Mouse (Mus musculus): ENCODE measurements around the gene Capns1. TPM values are rescaled to one million over a fixed set of nuclear protein-coding genes. Genes with fewer than 3 reads are reported as not detected.

The Capns1 gene
- 170 to 185 TPM (median 179 TPM) in 4 replicates for total RNA-seq (2023)

DNA sequence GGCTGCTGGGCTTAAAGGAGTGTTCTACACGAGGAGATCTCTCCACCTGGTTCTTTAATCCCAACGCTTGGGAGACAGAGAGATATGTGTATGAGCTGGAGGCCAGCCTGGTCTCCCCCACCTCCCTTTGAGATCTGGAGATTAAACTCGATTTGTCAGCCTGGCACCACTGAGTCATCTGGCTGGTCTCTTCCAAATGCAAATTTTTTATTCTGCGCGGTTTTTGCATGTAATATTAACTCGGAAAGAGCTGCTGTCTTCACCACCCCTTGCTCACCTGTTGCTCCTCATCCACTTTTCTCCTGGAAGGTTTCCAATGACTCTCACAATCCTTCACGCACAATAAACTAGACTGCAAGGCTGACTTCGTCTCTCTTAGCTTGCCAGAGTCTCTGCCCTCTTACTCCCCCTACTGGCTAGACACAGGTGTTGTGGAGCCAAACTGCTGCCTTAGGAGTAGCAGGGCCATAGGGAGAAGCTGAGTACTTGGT, at the start of gene Capns1:
Gene Capns1 (minus strand): TSS at position 331 of the 491 bp plus-strand sequence.

DNA sequence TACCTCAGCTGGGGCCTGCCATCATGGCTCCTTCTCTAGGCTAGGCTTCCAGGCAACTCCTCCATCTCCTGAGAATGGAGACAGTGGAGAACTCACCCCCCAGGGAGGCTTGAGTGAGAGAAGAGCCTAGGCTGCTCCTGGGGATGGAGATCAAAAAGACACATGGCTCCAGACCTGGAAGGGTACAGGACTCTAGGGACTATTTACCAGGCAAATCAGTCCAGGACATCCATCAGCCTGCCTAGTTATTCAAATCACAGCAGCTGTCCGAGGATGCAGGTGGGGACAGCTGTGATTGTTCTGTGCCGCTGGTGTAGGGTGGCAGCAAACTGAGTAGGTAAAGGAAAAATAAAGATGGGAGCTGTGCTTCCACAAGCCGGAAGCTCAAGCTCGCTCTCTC, 37.0 kb upstream of the Capns1 start, which contains the start of gene Ovol3:
Gene Ovol3 (minus strand): TSS at position 101 of the 400 bp plus-strand sequence.

DNA sequence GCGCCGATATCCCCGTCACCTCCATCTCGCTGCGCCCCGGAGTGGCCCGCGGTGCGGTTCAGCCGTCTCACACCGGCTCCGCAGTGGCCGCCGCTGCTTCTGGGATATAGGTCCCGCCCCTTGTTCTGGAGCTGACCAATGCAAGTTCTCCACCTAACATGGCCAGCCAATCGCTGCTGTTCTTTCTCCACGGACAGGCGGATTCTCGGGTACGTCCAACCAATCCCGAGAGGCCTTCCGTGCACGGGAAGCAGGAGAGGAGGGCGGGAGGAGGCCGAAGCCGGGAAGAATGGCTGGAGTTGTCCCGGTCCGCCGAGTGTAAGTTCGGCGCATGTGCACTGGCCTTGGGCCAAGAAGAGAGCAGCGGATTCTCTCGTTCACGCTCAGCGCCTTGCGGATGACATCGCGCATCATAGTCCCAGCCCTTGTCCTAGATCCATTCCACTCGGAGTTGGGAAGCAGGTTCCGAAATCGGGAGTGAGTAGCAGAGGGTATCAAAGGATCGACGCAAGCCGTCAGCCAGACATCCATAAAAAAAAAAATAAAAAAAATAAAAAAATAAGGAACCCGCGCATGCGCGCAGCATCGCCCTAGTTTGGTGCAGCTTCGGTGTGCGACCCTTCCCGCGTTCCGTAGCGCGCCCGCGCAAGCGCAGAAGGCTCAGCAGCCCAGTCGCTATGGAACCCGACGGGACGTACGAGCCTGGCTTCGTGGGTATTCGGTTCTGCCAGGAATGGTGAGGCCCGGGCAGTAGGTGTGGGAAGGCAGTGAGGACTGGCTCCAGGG, 33.3 kb upstream of the Capns1 start, which contains the start of the genes Polr2i and Tbcb:
Gene Polr2i (plus strand): TSS at position 280 of the 786 bp plus-strand sequence.
Gene Tbcb (minus strand): TSS at position 604 of the 786 bp plus-strand sequence.

DNA sequence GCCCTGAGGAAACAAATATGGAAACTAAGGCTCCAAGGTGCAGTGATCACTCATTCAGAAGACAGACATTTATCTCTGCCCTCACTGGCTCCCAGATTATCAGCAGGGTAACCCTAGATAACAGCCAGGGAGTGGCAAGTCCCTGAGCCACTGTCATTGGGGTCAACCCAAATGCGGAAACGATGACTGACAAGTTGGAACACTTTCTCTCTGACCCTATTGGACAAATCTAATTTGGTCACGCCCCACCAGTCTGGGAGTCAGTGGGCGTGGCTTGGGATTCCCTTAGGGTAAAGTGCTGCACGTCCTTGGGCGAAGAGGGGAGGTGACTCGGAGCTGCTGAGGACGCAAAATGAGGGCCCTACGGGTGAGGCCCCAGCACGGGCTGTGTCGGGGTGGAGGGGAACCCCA, 14.7 kb downstream of the Capns1 start, which contains the start of gene Cox7a1:
Gene Cox7a1 (plus strand): TSS at position 266 of the 411 bp plus-strand sequence.

DNA sequence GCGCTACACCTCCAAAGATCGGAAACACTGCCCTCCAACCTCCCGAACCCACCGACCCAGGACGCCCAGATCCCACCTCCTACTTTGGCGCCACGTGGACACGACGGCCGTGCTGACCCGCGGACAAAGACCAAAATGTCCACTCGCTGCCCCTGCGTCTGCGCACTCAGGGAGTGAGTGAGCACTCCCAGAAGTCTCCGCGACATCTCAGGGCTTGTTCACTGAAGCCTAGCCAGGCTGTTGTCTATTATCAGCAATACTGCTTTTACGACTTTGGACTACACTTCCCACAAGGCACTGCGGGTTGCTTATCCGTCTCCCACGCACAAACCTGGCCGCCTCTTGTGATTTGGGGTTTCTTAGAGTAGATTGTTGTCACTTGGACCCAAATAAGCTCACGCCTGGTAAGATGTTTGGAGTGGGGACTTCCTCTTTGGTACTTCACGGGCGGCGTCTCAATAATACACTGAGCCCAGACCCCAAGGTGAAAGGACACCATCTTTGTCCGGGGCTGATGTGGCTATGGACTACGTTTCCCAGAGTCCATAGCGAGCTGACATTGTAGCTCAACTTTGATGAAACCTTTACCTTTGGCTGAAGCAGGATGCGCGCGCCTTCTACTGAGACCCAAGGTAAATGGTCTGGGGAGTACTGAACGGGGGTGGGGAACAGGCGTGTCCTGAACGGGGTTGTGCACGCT, 28.9 kb downstream of the Capns1 start, which contains the start of gene Zfp146:
Gene Zfp146 (minus strand): TSS at position 168 of the 700 bp plus-strand sequence.

Other genes starting within 250 kb of the Capns1 start
- 8.1 to 11.9 TPM (median 10.2 TPM) in 4 replicates for gene Zfp74, start 244.7 kb downstream of the Capns1 start, total RNA-seq (2023)
- 21.7 to 29.4 TPM (median 24.5 TPM) in 4 replicates for gene Zfp568, start 214.9 kb downstream of the Capns1 start, total RNA-seq (2023)
- 2.8 to 4.2 TPM (median 2.9 TPM) in 4 replicates for gene Zfp14, start 147.4 kb downstream of the Capns1 start, total RNA-seq (2023)
- gene Zfp82, start 125.9 kb downstream of the Capns1 start, total RNA-seq (2023) = 2.3 to 4.9 TPM (median 4.0 TPM) in 4 replicates
- 1.4 TPM in 1 of 4 replicates, not detected in the others for gene Gm26920, start 108.4 kb downstream of the Capns1 start, total RNA-seq (2023)
- gene Zfp566, start 108.3 kb downstream of the Capns1 start, total RNA-seq (2023) = 3.4 to 7.1 TPM (median 5.3 TPM) in 4 replicates
- 21.4 to 32.3 TPM (median 22.1 TPM) in 4 replicates for gene Zfp260, start 104.0 kb downstream of the Capns1 start, total RNA-seq (2023)
- gene Zfp382, start 76.9 kb downstream of the Capns1 start, total RNA-seq (2023) = 11.9 to 15.5 TPM (median 15.2 TPM) in 4 replicates
- gene Zfp146, start 29.1 kb downstream of the Capns1 start, total RNA-seq (2023) = 43.1 to 54.7 TPM (median 48.2 TPM) in 4 replicates
- not detected in 4 replicates for gene Cox7a1, start 14.7 kb downstream of the Capns1 start, total RNA-seq (2023)
- gene Polr2i, start 33.1 kb upstream of the Capns1 start, total RNA-seq (2023) = 34.3 to 44.9 TPM (median 41.8 TPM) in 4 replicates
- 30.0 to 41.9 TPM (median 35.3 TPM) in 4 replicates for gene Tbcb, start 33.5 kb upstream of the Capns1 start, total RNA-seq (2023)
- not detected in 4 replicates for gene Ovol3, start 36.9 kb upstream of the Capns1 start, total RNA-seq (2023)
- 1.2 to 2.7 TPM (median 1.7 TPM) in 4 replicates for gene Thap8, start 81.3 kb upstream of the Capns1 start, total RNA-seq (2023)
- 6.4 to 9.9 TPM (median 8.2 TPM) in 4 replicates for gene Wdr62, start 81.6 kb upstream of the Capns1 start, total RNA-seq (2023)
- 1.2 TPM in 1 of 4 replicates, not detected in the others for gene Clip3, start 92.9 kb upstream of the Capns1 start, total RNA-seq (2023)
- 67.8 to 84.6 TPM (median 78.6 TPM) in 4 replicates for gene Alkbh6, start 109.9 kb upstream of the Capns1 start, total RNA-seq (2023)
- gene Syne4, start 116.0 kb upstream of the Capns1 start, total RNA-seq (2023) = 3.5 to 6.6 TPM (median 5.7 TPM) in 4 replicates
- 4.5 to 5.6 TPM (median 5.1 TPM) in 4 replicates for gene E130208F15Rik, start 122.9 kb upstream of the Capns1 start, total RNA-seq (2023)
- gene Sdhaf1, start 125.1 kb upstream of the Capns1 start, total RNA-seq (2023) = 17.4 to 20.4 TPM (median 17.5 TPM) in 4 replicates
- gene Lrfn3, start 164.0 kb upstream of the Capns1 start, total RNA-seq (2023) = not detected in 4 replicates
- 63.3 to 80.1 TPM (median 74.7 TPM) in 4 replicates for gene Tyrobp, start 214.9 kb upstream of the Capns1 start, total RNA-seq (2023)
- gene Hcst, start 221.0 kb upstream of the Capns1 start, total RNA-seq (2023) = 34.8 to 42.0 TPM (median 39.2 TPM) in 4 replicates
- 332 to 428 TPM (median 371 TPM) in 4 replicates for gene Nfkbid, start 222.9 kb upstream of the Capns1 start, total RNA-seq (2023)
- 0.22 TPM in 1 of 4 replicates, not detected in the others for gene Aplp1, start 246.7 kb upstream of the Capns1 start, total RNA-seq (2023)